Mouse (Mus musculus): ENCODE measurements around the gene Fgfr2. TPM values are rescaled to one million over a fixed set of nuclear protein-coding genes. Genes with fewer than 3 reads are reported as not detected.

Gene Fgfr2
- total RNA-seq, 2 experiments from 2014 or later = 28.8 to 29.4 TPM

- intact Hi-C loops (cut with DNase I) = no loop called here
- DNase-seq (ENCODE audit: extremely low spot score in 1 of 2, low spot score in 2 of 2) = peak in 1 of 2 experiments; percentile 27
Observed at GRCm38 (mm10) chr7:130726185-130726584, 2397.0 kb downstream of the Fgfr2 start.

GRCm38 (mm10) chr7:130720646-130721335 is 2402.4 kb downstream of the Fgfr2 start:
- DNase-seq (ENCODE audit: extremely low spot score in 1 of 2, low spot score in 2 of 2) = no peak
- intact Hi-C loops (cut with DNase I) = no loop called here

- intact Hi-C loops (cut with DNase I) = no loop called here
- no peak for DNase-seq (ENCODE audit: extremely low spot score in 1 of 2, low spot score in 2 of 2)
Observed at GRCm38 (mm10) chr7:130719931-130720598, 2403.1 kb downstream of the Fgfr2 start.

GRCm38 (mm10) chr7:130716989-130717388 is 2406.2 kb downstream of the Fgfr2 start:
- no peak for DNase-seq (ENCODE audit: extremely low spot score in 1 of 2, low spot score in 2 of 2)
- intact Hi-C loops (cut with DNase I) = no loop called here

GRCm38 (mm10) chr7:130716341-130716740 is 2406.8 kb downstream of the Fgfr2 start:
- intact Hi-C loops (cut with DNase I) = no loop called here
- no peak for DNase-seq (ENCODE audit: extremely low spot score in 1 of 2, low spot score in 2 of 2)

GRCm38 (mm10) chr7:130715467-130715866 is 2407.7 kb downstream of the Fgfr2 start:
- intact Hi-C loops (cut with DNase I) = no loop called here

GRCm38 (mm10) chr7:130713319-130713718 is 2409.8 kb downstream of the Fgfr2 start:
- intact Hi-C loops (cut with DNase I) = no loop called here
- DNase-seq (ENCODE audit: extremely low spot score in 1 of 2, low spot score in 2 of 2) = no peak

More at GRCm38 (mm10) chr7:130715467-130715866, 2407.7 kb downstream of the Fgfr2 start:
- no peak for DNase-seq (ENCODE audit: extremely low spot score in 1 of 2, low spot score in 2 of 2)

- intact Hi-C loops (cut with DNase I) = no loop called here
- no peak for DNase-seq (ENCODE audit: extremely low spot score in 1 of 2, low spot score in 2 of 2)
Observed at GRCm38 (mm10) chr7:130711851-130712250, 2411.3 kb downstream of the Fgfr2 start.

GRCm38 (mm10) chr7:130709372-130710274 is 2413.5 kb downstream of the Fgfr2 start:
- no peak for DNase-seq (ENCODE audit: extremely low spot score in 1 of 2, low spot score in 2 of 2)
- intact Hi-C loops (cut with DNase I) = no loop called here

GRCm38 (mm10) chr7:130708940-130709339 is 2414.2 kb downstream of the Fgfr2 start:
- intact Hi-C loops (cut with DNase I) = no loop called here
- DNase-seq (ENCODE audit: extremely low spot score in 1 of 2, low spot score in 2 of 2) = no peak

GRCm38 (mm10) chr7:130705230-130705629 is 2417.9 kb downstream of the Fgfr2 start:
- DNase-seq (ENCODE audit: extremely low spot score in 1 of 2, low spot score in 2 of 2) = no peak

GRCm38 (mm10) chr7:130701336-130701735 is 2421.8 kb downstream of the Fgfr2 start:
- DNase-seq (ENCODE audit: extremely low spot score in 1 of 2, low spot score in 2 of 2) = no peak
- intact Hi-C loops (cut with DNase I) = no loop called here

More at GRCm38 (mm10) chr7:130705230-130705629, 2417.9 kb downstream of the Fgfr2 start:
- intact Hi-C loops (cut with DNase I) = no loop called here

- DNase-seq (ENCODE audit: extremely low spot score in 1 of 2, low spot score in 2 of 2) = no peak
- intact Hi-C loops (cut with DNase I) = no loop called here
Observed at GRCm38 (mm10) chr7:130698480-130698879, 2424.7 kb downstream of the Fgfr2 start.

- DNase-seq (ENCODE audit: extremely low spot score in 1 of 2, low spot score in 2 of 2) = peak; percentile 22 to 45
- intact Hi-C loops (cut with DNase I) = no loop called here
Observed at GRCm38 (mm10) chr7:130696347-130697234, 2426.6 kb downstream of the Fgfr2 start.

GRCm38 (mm10) chr7:130695669-130696338 is 2427.3 kb downstream of the Fgfr2 start:
- DNase-seq (ENCODE audit: extremely low spot score in 1 of 2, low spot score in 2 of 2) = peak in 1 of 2 experiments; percentile 12
- intact Hi-C loops (cut with DNase I) = no loop called here

- peak in 1 of 2 experiments; percentile 32 for DNase-seq (ENCODE audit: extremely low spot score in 1 of 2, low spot score in 2 of 2)
- intact Hi-C loops (cut with DNase I) = loop anchor here (5.0 kb wide), 1 partner anchor 59 kb away; no protein-coding TSS in a partner anchor
Observed at GRCm38 (mm10) chr7:130693800-130694193, 2429.4 kb downstream of the Fgfr2 start.

- intact Hi-C loops (cut with DNase I) = loop anchor here (5.0 kb wide), 1 partner anchor 59 kb away; no protein-coding TSS in a partner anchor
- peak; percentile 43 to 73 for DNase-seq (ENCODE audit: extremely low spot score in 1 of 2, low spot score in 2 of 2)
Observed at GRCm38 (mm10) chr7:130692943-130693799, 2430.0 kb downstream of the Fgfr2 start.
